ENCODE assay signal across 11 mouse cellular contexts in genomic region chr7:18828592-18828991, GRCm38 (mm10). TPM values are rescaled to one million over a fixed set of nuclear protein-coding genes. Genes with fewer than 3 reads are reported as not detected.
DNase-seq lines count a peak whose midpoint lies in the region; ATAC-seq and TF ChIP-seq lines count a peak whose summit lies in the region.
"Had no signal": no experiment of that assay in that cellular context is flagged by ENCODE, and none has a peak within 500 bp of the region (broad histone marks: within the 10 kb centered on the region; RNA-seq: fewer than 3 reads in every experiment).

No protein-coding gene starts in this region.

- H3K27ac ChIP-seq in hindbrain, postnatal 0 days: no peak overlapping the region
- no peak overlapping the region for H3K27ac ChIP-seq in hindbrain, embryonic 12.5 days
- H3K27ac ChIP-seq in stomach, postnatal 0 days (replicated peaks): no peak overlapping the region
- H3K27ac ChIP-seq: forebrain, embryonic 10.5 days; liver, embryonic 13.5 days had no signal

- no peak overlapping the region for H3K4me2 ChIP-seq in hindbrain, postnatal 0 days (ENCODE audit: low read depth, low read length)
- H3K4me2 ChIP-seq in hindbrain, embryonic 12.5 days (replicated peaks): no peak overlapping the region
- H3K4me2 ChIP-seq in stomach, postnatal 0 days (replicated peaks; ENCODE audit: low read depth): no peak overlapping the region
- H3K4me2 ChIP-seq: liver, embryonic 13.5 days had no signal

- H3K4me1 ChIP-seq in hindbrain, postnatal 0 days (ENCODE audit: insufficient read depth, low read length): no peaks in the 10 kb centered on the region
- no peaks in the 10 kb centered on the region for H3K4me1 ChIP-seq in hindbrain, embryonic 12.5 days
- H3K4me1 ChIP-seq in stomach, postnatal 0 days (replicated peaks; ENCODE audit: control insufficient read depth, insufficient read depth): no peaks in the 10 kb centered on the region
- H3K4me1 ChIP-seq: liver, embryonic 13.5 days had no signal

- no peak for ATAC-seq in hindbrain, postnatal 0 days
- ATAC-seq in hindbrain, embryonic 12.5 days (ENCODE audit: low FRiP score): no peak
- no peak for ATAC-seq in stomach, postnatal 0 days (ENCODE audit: low FRiP score, low TSS enrichment)
- no peak for ATAC-seq in erythroblast, adult 5-6 weeks (replicated peaks; ENCODE audit: low FRiP score, poor library complexity, severe bottlenecking)

- H3K9me3 ChIP-seq in hindbrain, postnatal 0 days (ENCODE audit: low read length): no peaks in the 10 kb centered on the region
- H3K9me3 ChIP-seq in hindbrain, embryonic 12.5 days (replicated peaks): no peaks in the 10 kb centered on the region
- H3K9me3 ChIP-seq in stomach, postnatal 0 days (ENCODE audit: control insufficient read depth, low read length): no peaks in the 10 kb centered on the region
- H3K9me3 ChIP-seq: forebrain, embryonic 10.5 days; liver, embryonic 13.5 days had no signal

- peak; percentile 40 for DNase-seq in hindbrain, postnatal 0 days (ENCODE audit: low spot score)
- peak; percentile 15 for DNase-seq in thymus, postnatal 0 days (ENCODE audit: low spot score)
- no peak for DNase-seq in thymus, postnatal 14 days
- DNase-seq in brain, adult 2 months (ENCODE audit: low read depth, low spot score): peak; percentile 13
- no peak for DNase-seq in stomach, postnatal 0 days (ENCODE audit: low spot score)
- DNase-seq: liver, embryonic 13.5 days had no signal

- H3K27me3 ChIP-seq in hindbrain, postnatal 0 days (ENCODE audit: insufficient read depth, low read length): no peaks in the 10 kb centered on the region
- H3K27me3 ChIP-seq in hindbrain, embryonic 12.5 days: no peaks in the 10 kb centered on the region
- H3K27me3 ChIP-seq in stomach, postnatal 0 days (ENCODE audit: control insufficient read depth, insufficient read depth, low read length): no peaks in the 10 kb centered on the region
- H3K27me3 ChIP-seq: liver, embryonic 13.5 days had no signal

- TF ChIP-seq EP300 in stomach, postnatal 0 days (optimal IDR thresholded peaks at IDR 0.05): no peak

- no peaks in the 10 kb centered on the region for H3K36me3 ChIP-seq in hindbrain, postnatal 0 days (ENCODE audit: insufficient read depth, low read length)
- no peaks in the 10 kb centered on the region for H3K36me3 ChIP-seq in hindbrain, embryonic 12.5 days
- H3K36me3 ChIP-seq in stomach, postnatal 0 days (ENCODE audit: control insufficient read depth, insufficient read depth, low read length): no peaks in the 10 kb centered on the region
- H3K36me3 ChIP-seq: forebrain, embryonic 10.5 days; liver, embryonic 13.5 days had no signal

- peak; percentile 51 for TF ChIP-seq CTCF in hindbrain, postnatal 0 days (IDR thresholded peaks at IDR 0.05; ENCODE audit: low read depth)
- TF ChIP-seq CTCF in stomach, postnatal 0 days (IDR thresholded peaks at IDR 0.05; ENCODE audit: low read depth): peak; percentile 69

- H3K9ac ChIP-seq in hindbrain, postnatal 0 days (replicated peaks; ENCODE audit: low read length): no peak overlapping the region
- no peak overlapping the region for H3K9ac ChIP-seq in hindbrain, embryonic 12.5 days
- no peak overlapping the region for H3K9ac ChIP-seq in stomach, postnatal 0 days (ENCODE audit: low read length)
- H3K9ac ChIP-seq: liver, embryonic 13.5 days had no signal

- H3K4me3 ChIP-seq in hindbrain, postnatal 0 days (ENCODE audit: low read length): no peak overlapping the region
- no peak overlapping the region for H3K4me3 ChIP-seq in hindbrain, embryonic 12.5 days
- no peak overlapping the region for H3K4me3 ChIP-seq in stomach, postnatal 0 days (ENCODE audit: low read depth, low read length)
- H3K4me3 ChIP-seq: forebrain, embryonic 10.5 days; liver, embryonic 13.5 days had no signal

- WGBS in hindbrain, postnatal 0 days: 60% methylated on average over 9 of the region's 9 CpGs
- 63% methylated on average over 9 of the region's 9 CpGs for WGBS in hindbrain, embryonic 12.5 days
- WGBS in stomach, postnatal 0 days: 58% methylated on average over 9 of the region's 9 CpGs

RNA-seq across cellular contexts. Expression of gene Psg17, which starts 7.2 kb away (rescaled TPM):
- not detected in 2 replicates for total RNA-seq in hindbrain, postnatal 0 days (2014; rRNA removed)
- polyA plus RNA-seq in hindbrain, postnatal 0 days (2015; fragmentation: Nextera tagmentation; extraction: Ambion mirVana): not detected in 2 replicates
- polyA plus RNA-seq in hindbrain, embryonic 12.5 days (2016; fragmentation: Nextera tagmentation; extraction: Ambion mirVana): not detected in 2 replicates
- 0.08 TPM in 2 replicates for polyA plus RNA-seq in thymus, postnatal 0 days (2015; fragmentation: Nextera tagmentation; extraction: Ambion mirVana)
- 0.06 and 0.08 TPM in 2 replicates for polyA plus RNA-seq in stomach, postnatal 0 days (2015; fragmentation: Nextera tagmentation; extraction: Ambion mirVana)
- not detected in 2 replicates for total RNA-seq in erythroblast, adult 5-6 weeks (2015; ENCODE audit: low replicate concordance)
- not detected in 2 replicates for total RNA-seq in erythroblast, adult 5-6 weeks (2017; ENCODE audit: low replicate concordance)
- polyA plus RNA-seq: kidney, embryonic 16.5 days; liver, embryonic 13.5 days had no signal

RNA-seq across cellular contexts. Expression of gene Mill2, which starts 11.2 kb away (rescaled TPM):
- 1.1 and 1.5 TPM in 2 replicates for total RNA-seq in hindbrain, postnatal 0 days (2014; rRNA removed)
- 0.72 and 0.79 TPM in 2 replicates for polyA plus RNA-seq in hindbrain, postnatal 0 days (2015; fragmentation: Nextera tagmentation; extraction: Ambion mirVana)
- 0.27 and 0.45 TPM in 2 replicates for polyA plus RNA-seq in hindbrain, embryonic 12.5 days (2016; fragmentation: Nextera tagmentation; extraction: Ambion mirVana)
- 0.26 and 0.44 TPM in 2 replicates for polyA plus RNA-seq in thymus, postnatal 0 days (2015; fragmentation: Nextera tagmentation; extraction: Ambion mirVana)
- 1.3 and 1.4 TPM in 2 replicates for polyA plus RNA-seq in stomach, postnatal 0 days (2015; fragmentation: Nextera tagmentation; extraction: Ambion mirVana)
- not detected in 2 replicates for total RNA-seq in erythroblast, adult 5-6 weeks (2015; ENCODE audit: low replicate concordance)
- total RNA-seq in erythroblast, adult 5-6 weeks (2017; ENCODE audit: low replicate concordance): 0.42 TPM in 1 of 2 replicates, not detected in the other
- polyA plus RNA-seq: forebrain, embryonic 10.5 days; neural tube, embryonic 14.5 days had no signal

RNA-seq across cellular contexts. Expression of gene Psg19, which starts 30.3 kb away (rescaled TPM):
- not detected in 2 replicates for total RNA-seq in hindbrain, postnatal 0 days (2014; rRNA removed)
- polyA plus RNA-seq in hindbrain, postnatal 0 days (2015; fragmentation: Nextera tagmentation; extraction: Ambion mirVana): not detected in 2 replicates
- not detected in 2 replicates for polyA plus RNA-seq in hindbrain, embryonic 12.5 days (2016; fragmentation: Nextera tagmentation; extraction: Ambion mirVana)
- not detected in 2 replicates for polyA plus RNA-seq in thymus, postnatal 0 days (2015; fragmentation: Nextera tagmentation; extraction: Ambion mirVana)
- polyA plus RNA-seq in stomach, postnatal 0 days (2015; fragmentation: Nextera tagmentation; extraction: Ambion mirVana): not detected in 2 replicates
- total RNA-seq in erythroblast, adult 5-6 weeks (2015; ENCODE audit: low replicate concordance): 0.84 TPM in 1 of 2 replicates, not detected in the other
- not detected in 2 replicates for total RNA-seq in erythroblast, adult 5-6 weeks (2017; ENCODE audit: low replicate concordance)
- polyA plus RNA-seq: forebrain, embryonic 10.5 days; kidney, embryonic 16.5 days; liver, embryonic 13.5 days; neural tube, embryonic 14.5 days had no signal

RNA-seq across cellular contexts. Expression of gene Pglyrp1, which starts 42.5 kb away (rescaled TPM):
- 29.7 and 30.2 TPM in 2 replicates for total RNA-seq in hindbrain, postnatal 0 days (2014; rRNA removed)
- polyA plus RNA-seq in hindbrain, postnatal 0 days (2015; fragmentation: Nextera tagmentation; extraction: Ambion mirVana): 29.1 and 30.0 TPM in 2 replicates
- polyA plus RNA-seq in hindbrain, embryonic 12.5 days (2016; fragmentation: Nextera tagmentation; extraction: Ambion mirVana): 2.9 and 3.8 TPM in 2 replicates
- 15.6 and 20.7 TPM in 2 replicates for polyA plus RNA-seq in thymus, postnatal 0 days (2015; fragmentation: Nextera tagmentation; extraction: Ambion mirVana)
- polyA plus RNA-seq in stomach, postnatal 0 days (2015; fragmentation: Nextera tagmentation; extraction: Ambion mirVana): 103 and 110 TPM in 2 replicates
- 330 and 397 TPM in 2 replicates for total RNA-seq in erythroblast, adult 5-6 weeks (2015; ENCODE audit: low replicate concordance)
- 26.8 and 56.7 TPM in 2 replicates for total RNA-seq in erythroblast, adult 5-6 weeks (2017; ENCODE audit: low replicate concordance)

Comparison
In these comparisons a context has a peak if more than half of its experiments do, and no peak if none do; other contexts are left out.
1. DNase-seq: peak in hindbrain, postnatal 0 days (single experiment), thymus, postnatal 0 days (single experiment) and brain, adult 2 months (single experiment); none in thymus, postnatal 14 days (single experiment) and stomach, postnatal 0 days (single experiment).